Mouse (Mus musculus) kidney, embryonic 16.5 days (tissue): ENCODE results near the gene Grm5. TPM values are rescaled to one million over a fixed set of nuclear protein-coding genes. Genes with fewer than 3 reads are reported as not detected.

ENCODE experiments used
- ATAC-seq: fragments of 200-750 bp; cut with Nextera tagmentation; 2 replicates; pipeline ENCODE4 v1.8.0; 2017; ENCODE audit warnings: moderate TSS enrichment; ENCODE audit not compliant: low FRiP score, low TSS enrichment
- H3K27ac ChIP-seq: fragments of 300-500 bp; sonication (generic); 2 replicates; pipeline ENCODE4 v1.5.1; 2014; ENCODE audit warnings: low read length
- H3K27me3 ChIP-seq: fragments of 300-500 bp; sonication (generic); 2 replicates; pipeline ENCODE4 v1.6.1; 2014; ENCODE audit warnings: low read length, control low read depth, mixed read lengths; ENCODE audit not compliant: insufficient read depth
- H3K36me3 ChIP-seq: fragments of 300-500 bp; sonication (generic); 2 replicates; pipeline ENCODE4 v1.6.1; 2014; ENCODE audit warnings: low read length, control low read depth, mixed read lengths; ENCODE audit not compliant: insufficient read depth
- H3K4me1 ChIP-seq: fragments of 300-500 bp; sonication (generic); 2 replicates; pipeline ENCODE4 v1.6.1; 2014; ENCODE audit warnings: low read length, control low read depth, mixed read lengths; ENCODE audit not compliant: insufficient read depth
- H3K4me2 ChIP-seq: fragments of 300-500 bp; sonication (generic); replicated peaks from 2 replicates; pipeline ENCODE4 v1.6.1; 2014; ENCODE audit warnings: low read depth, low read length
- H3K4me3 ChIP-seq: fragments of 300-500 bp; sonication (generic); 2 replicates; pipeline ENCODE4 v1.5.1; 2014; ENCODE audit warnings: mild to moderate bottlenecking, low read length
- H3K9ac ChIP-seq: fragments of 300-500 bp; sonication (generic); replicated peaks from 2 replicates; pipeline ENCODE4 v1.6.1; 2014; ENCODE audit warnings: low read length
- H3K9me3 ChIP-seq: fragments of 300-500 bp; sonication (generic); 2 replicates; pipeline ENCODE4 v1.6.1; 2016; ENCODE audit warnings: low read length, control low read depth
- WGBS: fragments of 180-500 bp; shearing (Covaris S2); extraction: QIAGEN DNeasy Blood & Tissue Kit; methylation state at CpG from one replicate; pipeline ENCODE4 v1.1.7; 2014; 5-methylcytosine and 5-hydroxymethylcytosine counted together
- polyA plus RNA-seq: library from polyadenylated mRNA; unstranded; fragments of >200 nt; fragmentation: Nextera tagmentation; extraction: Ambion mirVana; gene quantifications from 2 replicates; pipeline ENCODE4 v1.2.1, GENCODE M21; 2015

The Grm5 gene
- polyA plus RNA-seq, result not detected in 2 replicates

- H3K4me3 ChIP-seq, result no peak within 1 kb of the TSS
- WGBS, result 22% methylated on average over 2 of the region's 2 CpGs
- H3K36me3 ChIP-seq, result no peaks in the 10 kb centered on the region
- H3K27me3 ChIP-seq, result peaks cover 18% of the 10 kb centered on the region
- H3K27ac ChIP-seq, result no peak within 1 kb of the TSS
- H3K9me3 ChIP-seq, result no peaks in the 10 kb centered on the region
- H3K4me2 ChIP-seq, result no peak within 1 kb of the TSS; the same call in 1 of the 2 replicates
- no peak for ATAC-seq
- H3K9ac ChIP-seq, result no peak within 1 kb of the TSS
- no peaks in the 10 kb centered on the region for H3K4me1 ChIP-seq
Measured at GRCm38 (mm10) chr7:87583868-87584267, at the start of gene Grm5. TSS of gene Grm5 (plus strand) at chr7:87584168.

GRCm38 (mm10) chr7:87539031-87539430 is 44.9 kb upstream of the Grm5 start:
- no peaks in the 10 kb centered on the region for H3K27me3 ChIP-seq
- no peak overlapping the region for H3K4me3 ChIP-seq
- H3K36me3 ChIP-seq, result no peaks in the 10 kb centered on the region
- H3K4me2 ChIP-seq, result no peak overlapping the region
- ATAC-seq, result no peak
- no peak overlapping the region for H3K9ac ChIP-seq
- no peaks in the 10 kb centered on the region for H3K9me3 ChIP-seq
- no peak overlapping the region for H3K27ac ChIP-seq
- H3K4me1 ChIP-seq, result no peaks in the 10 kb centered on the region

GRCm38 (mm10) chr7:87565300-87565699 is 18.7 kb upstream of the Grm5 start:
- ATAC-seq, result no peak
- no peak overlapping the region for H3K9ac ChIP-seq
- H3K4me1 ChIP-seq, result no peaks in the 10 kb centered on the region
- no peak overlapping the region for H3K27ac ChIP-seq
- H3K4me3 ChIP-seq, result no peak overlapping the region
- H3K36me3 ChIP-seq, result no peaks in the 10 kb centered on the region
- H3K9me3 ChIP-seq, result no peaks in the 10 kb centered on the region
- whole genome bisulfite sequencing, result 32% methylated on average over 1 of the region's 1 CpGs
- H3K27me3 ChIP-seq, result no peaks in the 10 kb centered on the region
- H3K4me2 ChIP-seq, result no peak overlapping the region

GRCm38 (mm10) chr7:87566476-87566875 is 17.5 kb upstream of the Grm5 start:
- no peaks in the 10 kb centered on the region for H3K4me1 ChIP-seq
- H3K9me3 ChIP-seq, result no peaks in the 10 kb centered on the region
- no peak overlapping the region for H3K27ac ChIP-seq
- H3K36me3 ChIP-seq, result no peaks in the 10 kb centered on the region
- H3K4me3 ChIP-seq, result no peak overlapping the region
- no peak overlapping the region for H3K4me2 ChIP-seq
- no peaks in the 10 kb centered on the region for H3K27me3 ChIP-seq
- H3K9ac ChIP-seq, result no peak overlapping the region
- ATAC-seq, result no peak

- Histone ChIP-seq H3K9ac (no peak overlapping the region), H3K9me3 (no peaks in the 10 kb centered on the region), H3K4me2 (no peak overlapping the region; the same call in 1 of the 2 replicates), H3K4me3 (no peak overlapping the region), H3K4me1 (no peaks in the 10 kb centered on the region), H3K36me3 (no peaks in the 10 kb centered on the region), H3K27me3 (peaks cover 18% of the 10 kb centered on the region), H3K27ac (no peak overlapping the region)
- 1% methylated on average over 28 of the region's 28 CpGs for WGBS
- 0 out of 2 replicates have a peak, but pooled peaks have one; percentile 31 for ATAC-seq
Measured at GRCm38 (mm10) chr7:87584281-87584701, 323 bp downstream of the Grm5 start.

- Histone ChIP-seq H3K27me3 (peaks cover 18% of the 10 kb centered on the region), H3K27ac (no peak overlapping the region), H3K36me3 (no peaks in the 10 kb centered on the region), H3K4me3 (no peak overlapping the region), H3K9ac (no peak overlapping the region), H3K9me3 (no peaks in the 10 kb centered on the region), H3K4me1 (no peaks in the 10 kb centered on the region), H3K4me2 (no peak overlapping the region)
- 17% methylated on average over 10 of the region's 10 CpGs for WGBS
- ATAC-seq, result no peak
Measured at GRCm38 (mm10) chr7:87586271-87586937, 2.4 kb downstream of the Grm5 start.

GRCm38 (mm10) chr7:87587976-87588375 is 4.0 kb downstream of the Grm5 start:
- ATAC-seq, result no peak

GRCm38 (mm10) chr7:87626251-87626650 is 42.3 kb downstream of the Grm5 start:
- 68% methylated on average over 2 of the region's 2 CpGs for WGBS
- Histone ChIP-seq H3K27ac (no peak overlapping the region), H3K9ac (no peak overlapping the region), H3K4me3 (no peak overlapping the region), H3K27me3 (no peaks in the 10 kb centered on the region), H3K9me3 (no peaks in the 10 kb centered on the region), H3K4me2 (no peak overlapping the region), H3K4me1 (no peaks in the 10 kb centered on the region), H3K36me3 (no peaks in the 10 kb centered on the region)
- ATAC-seq, result no peak

More at GRCm38 (mm10) chr7:87587976-87588375, 4.0 kb downstream of the Grm5 start:
- no peak overlapping the region for H3K4me2 ChIP-seq
- H3K4me1 ChIP-seq, result no peaks in the 10 kb centered on the region
- H3K9me3 ChIP-seq, result no peaks in the 10 kb centered on the region
- no peaks in the 10 kb centered on the region for H3K36me3 ChIP-seq
- no peak overlapping the region for H3K27ac ChIP-seq
- H3K9ac ChIP-seq, result no peak overlapping the region
- H3K4me3 ChIP-seq, result no peak overlapping the region
- peaks cover 18% of the 10 kb centered on the region for H3K27me3 ChIP-seq
- 21% methylated on average over 1 of the region's 1 CpGs for WGBS

GRCm38 (mm10) chr7:87635530-87635929 is 51.6 kb downstream of the Grm5 start:
- Histone ChIP-seq H3K9me3 (no peaks in the 10 kb centered on the region), H3K36me3 (no peaks in the 10 kb centered on the region), H3K27me3 (no peaks in the 10 kb centered on the region), H3K27ac (no peak overlapping the region), H3K4me1 (no peaks in the 10 kb centered on the region), H3K9ac (no peak overlapping the region), H3K4me3 (no peak overlapping the region), H3K4me2 (no peak overlapping the region)
- ATAC-seq, result no peak
- 36% methylated on average over 1 of the region's 1 CpGs for WGBS

GRCm38 (mm10) chr7:87650610-87651009 is 66.6 kb downstream of the Grm5 start:
- H3K9ac ChIP-seq, result no peak overlapping the region
- H3K4me3 ChIP-seq, result no peak overlapping the region
- ATAC-seq, result no peak
- no peaks in the 10 kb centered on the region for H3K4me1 ChIP-seq
- H3K27me3 ChIP-seq, result no peaks in the 10 kb centered on the region
- no peak overlapping the region for H3K27ac ChIP-seq
- H3K9me3 ChIP-seq, result no peaks in the 10 kb centered on the region
- H3K4me2 ChIP-seq, result no peak overlapping the region
- H3K36me3 ChIP-seq, result no peaks in the 10 kb centered on the region
- 79% methylated on average over 3 of the region's 3 CpGs for WGBS
